Mouse (Mus musculus) lung, postnatal 36 days (tissue): ENCODE results near the gene Ncbp1.

Experiments
- DNase-seq: peaks from one replicate; pipeline ENCODE4 v3.0.0; 2022; ENCODE audit warnings: mixed read lengths

Gene Ncbp1

DNA sequence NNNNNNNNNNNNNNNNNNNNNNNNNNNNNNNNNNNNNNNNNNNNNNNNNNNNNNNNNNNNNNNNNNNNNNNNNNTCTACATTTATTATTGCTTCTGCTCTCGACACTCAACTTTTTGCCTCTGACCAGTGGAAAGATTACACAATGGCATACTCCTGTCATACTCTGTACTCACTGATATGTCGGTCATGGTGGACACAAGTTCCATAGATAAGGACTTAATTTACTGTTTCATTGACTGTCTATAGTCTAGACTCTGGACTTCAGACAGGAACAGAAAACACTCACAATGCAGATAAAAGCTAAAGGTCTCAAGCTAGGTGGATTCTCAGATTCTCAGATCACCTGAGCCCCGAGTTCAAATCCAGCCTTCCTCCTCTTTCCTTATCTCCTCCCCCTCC lies 82.7 kb downstream of the Ncbp1 start:
- DNase-seq = no peak
